Mouse (Mus musculus): ENCODE measurements around the gene Rfxank. TPM values are rescaled to one million over a fixed set of nuclear protein-coding genes. Genes with fewer than 3 reads are reported as not detected.

Gene Rfxank
- polyA plus RNA-seq, 1 experiment from 2014 or later: 21.0 TPM

GRCm38 (mm10) chr8:70117611-70118010 is 21.3 kb downstream of the Rfxank start:
- Histone ChIP-seq H3K4me2 (replicated peaks) (peak overlapping the region; percentile 81), H3K9ac (0 out of 2 replicates have a peak overlapping the region, but pooled peaks have one; percentile 88), H3K4me1 (peaks cover 30% of the 10 kb centered on the region), H3K4me3 (0 out of 2 replicates have a peak overlapping the region, but pooled peaks have one; percentile 65), H3K27me3 (peaks cover 54% of the 10 kb centered on the region), H3K36me3 (peaks cover 40% of the 10 kb centered on the region), H3K9me3 (replicated peaks) (no peaks in the 10 kb centered on the region), H3K27ac (no peak overlapping the region)
- WGBS: 8% methylated on average over 9 of the region's 9 CpGs
- no peak for ATAC-seq (ENCODE audit: low FRiP score)

- H3K4me2 ChIP-seq (replicated peaks): no peak overlapping the region
- H3K27me3 ChIP-seq: peaks cover 80% of the 10 kb centered on the region
- no peak for ATAC-seq (ENCODE audit: low FRiP score)
- H3K36me3 ChIP-seq: peaks cover 68% of the 10 kb centered on the region
- peaks cover 29% of the 10 kb centered on the region for H3K4me1 ChIP-seq
- H3K27ac ChIP-seq: no peak overlapping the region
- H3K9ac ChIP-seq: no peak overlapping the region
- WGBS: 74% methylated on average over 13 of the region's 13 CpGs
- H3K9me3 ChIP-seq (replicated peaks): no peaks in the 10 kb centered on the region
- no peak overlapping the region for H3K4me3 ChIP-seq
Measured at GRCm38 (mm10) chr8:70114892-70115291, 24.1 kb downstream of the Rfxank start.

GRCm38 (mm10) chr8:70114488-70114887 is 24.5 kb downstream of the Rfxank start:
- peaks cover 80% of the 10 kb centered on the region for H3K27me3 ChIP-seq
- no peak overlapping the region for H3K9ac ChIP-seq
- H3K36me3 ChIP-seq: peaks cover 72% of the 10 kb centered on the region
- peaks cover 29% of the 10 kb centered on the region for H3K4me1 ChIP-seq
- no peak overlapping the region for H3K4me2 ChIP-seq (replicated peaks)
- 31% methylated on average over 6 of the region's 6 CpGs for WGBS
- H3K9me3 ChIP-seq (replicated peaks): no peaks in the 10 kb centered on the region
- no peak overlapping the region for H3K4me3 ChIP-seq
- no peak for ATAC-seq (ENCODE audit: low FRiP score)
- no peak overlapping the region for H3K27ac ChIP-seq

- 8% methylated on average over 43 of the region's 43 CpGs for WGBS
- peak; percentile 27; the same call in 1 of the 2 replicates for ATAC-seq (ENCODE audit: low FRiP score)
- Histone ChIP-seq H3K36me3 (peaks cover 91% of the 10 kb centered on the region), H3K27ac (no peak overlapping the region), H3K27me3 (peaks cover 79% of the 10 kb centered on the region), H3K4me3 (no peak overlapping the region), H3K9me3 (replicated peaks) (no peaks in the 10 kb centered on the region), H3K9ac (no peak overlapping the region), H3K4me2 (replicated peaks) (0 out of 2 replicates have a peak overlapping the region, but pooled peaks have one; percentile 2), H3K4me1 (peaks cover 22% of the 10 kb centered on the region)
Measured at GRCm38 (mm10) chr8:70112401-70113016, 26.4 kb downstream of the Rfxank start.

GRCm38 (mm10) chr8:70111192-70111795 is 27.7 kb downstream of the Rfxank start:
- Histone ChIP-seq H3K4me1 (peaks cover 11% of the 10 kb centered on the region), H3K4me2 (replicated peaks) (no peak overlapping the region), H3K36me3 (peaks cover 96% of the 10 kb centered on the region), H3K27me3 (peaks cover 73% of the 10 kb centered on the region), H3K9me3 (replicated peaks) (no peaks in the 10 kb centered on the region), H3K27ac (no peak overlapping the region), H3K9ac (no peak overlapping the region), H3K4me3 (no peak overlapping the region)
- no peak for ATAC-seq (ENCODE audit: low FRiP score)
- WGBS: 54% methylated on average over 23 of the region's 23 CpGs

GRCm38 (mm10) chr8:70110451-70110850 is 28.5 kb downstream of the Rfxank start:
- Histone ChIP-seq H3K36me3 (peaks cover 97% of the 10 kb centered on the region), H3K4me1 (peaks cover 11% of the 10 kb centered on the region), H3K9ac (no peak overlapping the region), H3K27me3 (peaks cover 66% of the 10 kb centered on the region), H3K4me2 (replicated peaks) (no peak overlapping the region), H3K4me3 (no peak overlapping the region), H3K27ac (no peak overlapping the region), H3K9me3 (replicated peaks) (no peaks in the 10 kb centered on the region)
- ATAC-seq (ENCODE audit: low FRiP score): no peak
- WGBS: 95% methylated on average over 2 of the region's 2 CpGs

- no peak for ATAC-seq (ENCODE audit: low FRiP score)
- no peak overlapping the region for H3K4me3 ChIP-seq
- WGBS: 82% methylated on average over 7 of the region's 7 CpGs
- H3K27me3 ChIP-seq: peaks cover 11% of the 10 kb centered on the region
- no peak overlapping the region for H3K4me2 ChIP-seq (replicated peaks)
- H3K36me3 ChIP-seq: peaks cover 92% of the 10 kb centered on the region
- H3K9ac ChIP-seq: no peak overlapping the region; the same call in 1 of the 2 replicates
- H3K9me3 ChIP-seq (replicated peaks): no peaks in the 10 kb centered on the region
- peaks cover 8% of the 10 kb centered on the region for H3K4me1 ChIP-seq
- no peak overlapping the region for H3K27ac ChIP-seq
Measured at GRCm38 (mm10) chr8:70104922-70105321, 34.0 kb downstream of the Rfxank start.

- Histone ChIP-seq H3K4me1 (peaks cover 8% of the 10 kb centered on the region), H3K4me3 (no peak overlapping the region), H3K36me3 (peaks cover 92% of the 10 kb centered on the region), H3K4me2 (replicated peaks) (no peak overlapping the region), H3K9ac (peak overlapping the region; percentile 18; the same call in 1 of the 2 replicates), H3K9me3 (replicated peaks) (no peaks in the 10 kb centered on the region), H3K27ac (no peak overlapping the region), H3K27me3 (peaks cover 7% of the 10 kb centered on the region; the same call in 1 of the 2 replicates)
- 17% methylated on average over 6 of the region's 6 CpGs for WGBS
- peak; percentile 42; the same call in 1 of the 2 replicates for ATAC-seq (ENCODE audit: low FRiP score)
Measured at GRCm38 (mm10) chr8:70104506-70104905, 34.4 kb downstream of the Rfxank start.

- WGBS: 92% methylated on average over 8 of the region's 8 CpGs
Measured at GRCm38 (mm10) chr8:70100241-70100640, 38.7 kb downstream of the Rfxank start.

GRCm38 (mm10) chr8:70099276-70099675 is 39.7 kb downstream of the Rfxank start:
- no peak overlapping the region for H3K4me3 ChIP-seq
- no peak overlapping the region for H3K27ac ChIP-seq
- no peak for ATAC-seq (ENCODE audit: low FRiP score)
- H3K4me1 ChIP-seq: no peaks in the 10 kb centered on the region
- H3K4me2 ChIP-seq (replicated peaks): no peak overlapping the region
- no peaks in the 10 kb centered on the region for H3K27me3 ChIP-seq
- no peaks in the 10 kb centered on the region for H3K9me3 ChIP-seq (replicated peaks)
- peaks cover 90% of the 10 kb centered on the region for H3K36me3 ChIP-seq
- H3K9ac ChIP-seq: no peak overlapping the region
- WGBS: 81% methylated on average over 8 of the region's 8 CpGs

More at GRCm38 (mm10) chr8:70100241-70100640, 38.7 kb downstream of the Rfxank start:
- peaks cover 93% of the 10 kb centered on the region for H3K36me3 ChIP-seq
- no peak overlapping the region for H3K9ac ChIP-seq
- no peak overlapping the region for H3K27ac ChIP-seq
- no peak for ATAC-seq (ENCODE audit: low FRiP score)
- H3K9me3 ChIP-seq (replicated peaks): no peaks in the 10 kb centered on the region
- no peaks in the 10 kb centered on the region for H3K27me3 ChIP-seq
- H3K4me2 ChIP-seq (replicated peaks): no peak overlapping the region
- H3K4me1 ChIP-seq: peaks cover 5% of the 10 kb centered on the region
- H3K4me3 ChIP-seq: no peak overlapping the region

- H3K27me3 ChIP-seq: peaks cover 32% of the 10 kb centered on the region
- no peak for ATAC-seq (ENCODE audit: low FRiP score)
- H3K4me2 ChIP-seq (replicated peaks): no peak overlapping the region
- no peak overlapping the region for H3K27ac ChIP-seq
- no peak overlapping the region for H3K9ac ChIP-seq
- peaks cover 38% of the 10 kb centered on the region for H3K36me3 ChIP-seq
- WGBS: 67% methylated on average over 8 of the region's 8 CpGs
- H3K4me3 ChIP-seq: no peak overlapping the region
- peaks cover 25% of the 10 kb centered on the region for H3K4me1 ChIP-seq
- no peaks in the 10 kb centered on the region for H3K9me3 ChIP-seq (replicated peaks)
Measured at GRCm38 (mm10) chr8:70092786-70093185, 46.2 kb downstream of the Rfxank start.

GRCm38 (mm10) chr8:70089296-70089960 is 49.5 kb downstream of the Rfxank start:
- peak; percentile 18; the same call in 1 of the 2 replicates for ATAC-seq (ENCODE audit: low FRiP score)
- no peak overlapping the region for H3K4me2 ChIP-seq (replicated peaks)
- H3K9me3 ChIP-seq (replicated peaks): no peaks in the 10 kb centered on the region
- no peak overlapping the region for H3K27ac ChIP-seq
- no peak overlapping the region for H3K4me3 ChIP-seq
- 46% methylated on average over 9 of the region's 9 CpGs for WGBS
- H3K27me3 ChIP-seq: peaks cover 66% of the 10 kb centered on the region
- peaks cover 37% of the 10 kb centered on the region for H3K4me1 ChIP-seq
- H3K36me3 ChIP-seq: peaks cover 7% of the 10 kb centered on the region
- no peak overlapping the region for H3K9ac ChIP-seq

Data from hindbrain, embryonic 12.5 days (tissue).